Mouse (Mus musculus): ENCODE results near the gene Ffar3. TPM values are rescaled to one million over a fixed set of nuclear protein-coding genes. Genes with fewer than 3 reads are reported as not detected.
A peak's percentile ranks its signal among the peaks of the same experiment; 100 is the strongest.

Gene Ffar3
- total and polyA plus RNA-seq, 2 experiments from 2014 or later, result 0.05 to 0.09 TPM

GRCm38 (mm10) chr7:30863386-30863785 is 7.4 kb upstream of the Ffar3 start:
- H3K9me3 ChIP-seq (ENCODE audit: low read length), result no peaks in the 10 kb centered on the region
- no peak for ATAC-seq
- H3K9ac ChIP-seq (replicated peaks; ENCODE audit: low read length), result no peak overlapping the region
- H3K4me3 ChIP-seq (ENCODE audit: low read length), result no peak overlapping the region
- H3K36me3 ChIP-seq (ENCODE audit: insufficient read depth, low read length), result no peaks in the 10 kb centered on the region
- DNase-seq (ENCODE audit: low spot score), result no peak
- H3K4me2 ChIP-seq (ENCODE audit: low read depth, low read length), result no peak overlapping the region
- no peak for TF ChIP-seq CTCF (IDR thresholded peaks at IDR 0.05; ENCODE audit: low read depth)
- no peak overlapping the region for H3K27ac ChIP-seq
- WGBS, result 58% methylated on average over 8 of the region's 8 CpGs
- H3K4me1 ChIP-seq (ENCODE audit: insufficient read depth, low read length), result no peaks in the 10 kb centered on the region
- no peaks in the 10 kb centered on the region for H3K27me3 ChIP-seq (ENCODE audit: insufficient read depth, low read length)

- Histone ChIP-seq H3K4me1 (ENCODE audit: insufficient read depth, low read length) (no peaks in the 10 kb centered on the region), H3K27ac (0 out of 2 replicates have a peak within 1 kb of the TSS, but pooled peaks have one; percentile 20), H3K4me2 (ENCODE audit: low read depth, low read length) (no peak within 1 kb of the TSS), H3K9me3 (ENCODE audit: low read length) (no peaks in the 10 kb centered on the region), H3K4me3 (ENCODE audit: low read length) (no peak within 1 kb of the TSS), H3K9ac (replicated peaks; ENCODE audit: low read length) (no peak within 1 kb of the TSS), H3K36me3 (ENCODE audit: insufficient read depth, low read length) (no peaks in the 10 kb centered on the region), H3K27me3 (ENCODE audit: insufficient read depth, low read length) (no peaks in the 10 kb centered on the region)
- 81% methylated on average over 12 of the region's 12 CpGs for WGBS
- no peak for ATAC-seq
- no peak for TF ChIP-seq CTCF (IDR thresholded peaks at IDR 0.05; ENCODE audit: low read depth)
- DNase-seq (ENCODE audit: low spot score), result no peak
These were observed 5.5 kb upstream of the Ffar3 start, which contains the start of gene Ffar1 for GRCm38 (mm10) chr7:30861464-30861863. TSS of gene Ffar1 (minus strand) at chr7:30861564.

GRCm38 (mm10) chr7:30859635-30860402 is 3.8 kb upstream of the Ffar3 start:
- H3K4me3 ChIP-seq (ENCODE audit: low read length), result peak overlapping the region; percentile 18
- DNase-seq (ENCODE audit: low spot score) (peak; percentile 90), ATAC-seq (peak; percentile 68)
- 10% methylated on average over 15 of the region's 16 CpGs for WGBS
- 0 out of 2 replicates have a peak overlapping the region, but pooled peaks have one; percentile 20 for H3K27ac ChIP-seq
- H3K36me3 ChIP-seq (ENCODE audit: insufficient read depth, low read length), result no peaks in the 10 kb centered on the region
- peak overlapping the region; percentile 44 for H3K4me2 ChIP-seq (ENCODE audit: low read depth, low read length)
- no peaks in the 10 kb centered on the region for H3K27me3 ChIP-seq (ENCODE audit: insufficient read depth, low read length)
- H3K9ac ChIP-seq (replicated peaks; ENCODE audit: low read length), result no peak overlapping the region
- H3K9me3 ChIP-seq (ENCODE audit: low read length), result no peaks in the 10 kb centered on the region
- no peaks in the 10 kb centered on the region for H3K4me1 ChIP-seq (ENCODE audit: insufficient read depth, low read length)
- TF ChIP-seq CTCF (IDR thresholded peaks at IDR 0.05; ENCODE audit: low read depth), result peak; percentile 86

GRCm38 (mm10) chr7:30859290-30859634 is 3.3 kb upstream of the Ffar3 start:
- Histone ChIP-seq H3K4me1 (ENCODE audit: insufficient read depth, low read length) (no peaks in the 10 kb centered on the region), H3K27me3 (ENCODE audit: insufficient read depth, low read length) (no peaks in the 10 kb centered on the region), H3K9me3 (ENCODE audit: low read length) (no peaks in the 10 kb centered on the region), H3K36me3 (ENCODE audit: insufficient read depth, low read length) (no peaks in the 10 kb centered on the region), H3K9ac (replicated peaks; ENCODE audit: low read length) (no peak overlapping the region), H3K4me2 (ENCODE audit: low read depth, low read length) (peak overlapping the region; percentile 44; the same call in 1 of the 2 replicates), H3K27ac (no peak overlapping the region), H3K4me3 (ENCODE audit: low read length) (no peak overlapping the region)
- peak; percentile 90 for TF ChIP-seq CTCF (IDR thresholded peaks at IDR 0.05; ENCODE audit: low read depth)
- ATAC-seq (peak; percentile 63), DNase-seq (ENCODE audit: low spot score) (peak; percentile 87)

GRCm38 (mm10) chr7:30857746-30858145 is 1.8 kb upstream of the Ffar3 start:
- no peak for ATAC-seq
- Histone ChIP-seq H3K9me3 (ENCODE audit: low read length) (no peaks in the 10 kb centered on the region), H3K4me2 (ENCODE audit: low read depth, low read length) (no peak overlapping the region), H3K4me3 (ENCODE audit: low read length) (no peak overlapping the region), H3K36me3 (ENCODE audit: insufficient read depth, low read length) (no peaks in the 10 kb centered on the region), H3K9ac (replicated peaks; ENCODE audit: low read length) (no peak overlapping the region), H3K27me3 (ENCODE audit: insufficient read depth, low read length) (no peaks in the 10 kb centered on the region), H3K4me1 (ENCODE audit: insufficient read depth, low read length) (no peaks in the 10 kb centered on the region), H3K27ac (no peak overlapping the region)
- no peak for DNase-seq (ENCODE audit: low spot score)
- no peak for TF ChIP-seq CTCF (IDR thresholded peaks at IDR 0.05; ENCODE audit: low read depth)
- WGBS, result 70% methylated on average over 1 of the region's 1 CpGs

- ATAC-seq (no peak), DNase-seq (ENCODE audit: low spot score) (no peak)
- H3K9me3 ChIP-seq (ENCODE audit: low read length), result no peaks in the 10 kb centered on the region
- 75% methylated on average over 1 of the region's 1 CpGs for WGBS
- H3K27me3 ChIP-seq (ENCODE audit: insufficient read depth, low read length), result no peaks in the 10 kb centered on the region
- H3K9ac ChIP-seq (replicated peaks; ENCODE audit: low read length), result no peak overlapping the region
- no peaks in the 10 kb centered on the region for H3K36me3 ChIP-seq (ENCODE audit: insufficient read depth, low read length)
- H3K4me2 ChIP-seq (ENCODE audit: low read depth, low read length), result no peak overlapping the region
- no peak overlapping the region for H3K27ac ChIP-seq
- H3K4me3 ChIP-seq (ENCODE audit: low read length), result no peak overlapping the region
- TF ChIP-seq CTCF (IDR thresholded peaks at IDR 0.05; ENCODE audit: low read depth), result no peak
- no peaks in the 10 kb centered on the region for H3K4me1 ChIP-seq (ENCODE audit: insufficient read depth, low read length)
These were observed 4.6 kb downstream of the Ffar3 start for GRCm38 (mm10) chr7:30851421-30851820.

GRCm38 (mm10) chr7:30847934-30848333 is 8.0 kb downstream of the Ffar3 start:
- no peaks in the 10 kb centered on the region for H3K27me3 ChIP-seq (ENCODE audit: insufficient read depth, low read length)
- H3K9ac ChIP-seq (replicated peaks; ENCODE audit: low read length), result no peak overlapping the region
- H3K36me3 ChIP-seq (ENCODE audit: insufficient read depth, low read length), result no peaks in the 10 kb centered on the region
- no peak for ATAC-seq
- WGBS, result 63% methylated on average over 6 of the region's 6 CpGs
- H3K4me1 ChIP-seq (ENCODE audit: insufficient read depth, low read length), result no peaks in the 10 kb centered on the region
- no peak overlapping the region for H3K4me3 ChIP-seq (ENCODE audit: low read length)
- H3K4me2 ChIP-seq (ENCODE audit: low read depth, low read length), result no peak overlapping the region
- DNase-seq (ENCODE audit: low spot score), result no peak
- H3K27ac ChIP-seq, result no peak overlapping the region
- TF ChIP-seq CTCF (IDR thresholded peaks at IDR 0.05; ENCODE audit: low read depth), result no peak
- no peaks in the 10 kb centered on the region for H3K9me3 ChIP-seq (ENCODE audit: low read length)
